Mouse (Mus musculus) heart, postnatal 36 days (tissue): ENCODE data around the gene Mylk4. TPM values are rescaled to one million over a fixed set of nuclear protein-coding genes. Genes with fewer than 3 reads are reported as not detected.

Experiments used
- DNase-seq, 2 experiments: peaks; one replicate each; pipeline ENCODE4 v3.0.0; 2021 to 2022
- intact Hi-C: fragments of 180-260 bp; cut with DNase I; formaldehyde crosslinking; loops from one replicate; pipeline ENCODE4 v1.15.1; 2025
- total RNA-seq, 2 experiments: library from RNA; stranded (reverse); gene quantifications; 2 replicates each; pipeline ENCODE4 v1.2.3; 2021

The Mylk4 gene
- total RNA-seq, 2 experiments from 2014 or later = 289 to 330 TPM

DNA sequence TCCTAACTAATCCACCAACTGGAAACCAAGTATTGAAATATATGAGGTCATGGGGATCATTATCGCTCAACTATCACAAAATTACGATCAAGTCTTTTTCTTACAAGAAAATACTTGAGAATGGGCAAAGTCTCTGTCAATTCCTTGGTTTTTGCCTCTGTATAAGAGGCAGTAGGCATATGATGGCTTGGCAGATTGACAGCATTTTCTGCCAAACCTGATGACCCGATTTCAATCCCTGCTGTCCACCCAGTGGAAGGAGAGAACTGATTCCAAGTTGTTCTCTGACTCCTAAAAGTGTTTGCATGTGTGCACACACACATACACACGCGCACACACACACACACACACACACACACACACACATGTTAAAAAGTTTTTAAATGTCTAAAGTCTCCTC is 124.5 kb downstream of the Mylk4 start:
- intact Hi-C loops = no loop called here
- no peak for DNase-seq

DNA sequence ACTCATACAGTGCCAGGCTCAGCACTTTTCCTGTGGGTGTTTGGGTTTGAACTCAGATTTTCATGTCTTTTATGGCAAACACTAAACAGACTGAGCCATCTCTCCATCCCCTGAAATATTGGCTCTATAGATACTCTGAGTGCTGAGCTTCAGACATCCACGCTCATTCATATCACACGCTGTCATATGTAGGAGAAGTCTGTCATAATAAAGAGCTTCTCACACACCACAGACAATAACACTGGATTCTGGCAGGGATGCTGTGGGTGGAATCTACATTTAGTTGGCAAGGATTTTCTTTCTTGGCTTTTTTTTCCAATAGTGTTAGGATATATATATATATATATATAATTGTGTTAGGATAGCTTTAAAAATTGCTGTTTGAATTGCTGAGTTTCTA is 126.2 kb downstream of the Mylk4 start:
- intact Hi-C loops = no loop called here

More for the DNA sequence above, 126.2 kb downstream of the Mylk4 start:
- no peak for DNase-seq

Other genes with a start within 250 kb of the Mylk4 start
- 10 to 100 TPM; 22.5 to 27.8 TPM for gene Wrnip1, start 18.1 kb upstream of the Mylk4 start, total RNA-seq
- gene D930007J09Rik, start 18.9 kb upstream of the Mylk4 start, total RNA-seq = not detected
- gene Serpinb1a, start 67.2 kb upstream of the Mylk4 start, total RNA-seq = 1 to 10 TPM; 6.5 to 7.4 TPM
- 1 to 10 TPM; 2.1 to 2.6 TPM for gene Serpinb1c, start 114.3 kb upstream of the Mylk4 start, total RNA-seq
- gene Serpinb6b, start 181.3 kb upstream of the Mylk4 start, total RNA-seq = 10 to 100 TPM; 38.5 to 49.1 TPM
- gene Serpinb9, start 219.3 kb upstream of the Mylk4 start, total RNA-seq = 10 to 100 TPM in 1 of 2 experiments, 1 to 10 TPM in 1; 10.0 to 10.7 TPM
- gene Serpinb9b, start 243.5 kb upstream of the Mylk4 start, total RNA-seq = under 1 TPM; 0.16 to 0.44 TPM